Mouse (Mus musculus) embryonic fibroblast, embryonic 13.5 days (primary cell): ENCODE data around the gene Frat1.

Experiments used
- CTCF ChIP-seq: IDR thresholded peaks from 2 replicates; pipeline ENCODE4 v1.5.1; 2011; ENCODE audit warnings: mild to moderate bottlenecking, control low read depth, low read length, moderate library complexity, borderline replicate concordance; ENCODE audit not compliant: insufficient read depth
- POLR2A ChIP-seq: IDR thresholded peaks from 2 replicates; pipeline ENCODE4 v1.6.1; 2011; ENCODE audit warnings: low read depth, mild to moderate bottlenecking, control low read depth, low read length, moderate library complexity

- TF ChIP-seq CTCF (no peak), POLR2A (no peak)
Observed at GRCm38 (mm10) chr19:41846366-41847090, 16.8 kb downstream of the Frat1 start.
